Mouse (Mus musculus) cerebral cortex, adult 2 months (tissue): Measurements from ENCODE around the gene Gbf1.

ENCODE experiments used
- WGBS: fragments of 180-500 bp; shearing (Covaris S2); methylation state at CpG from one replicate; pipeline ENCODE4 v1.1.7; 2018; 5-methylcytosine and 5-hydroxymethylcytosine counted together

Gene Gbf1

GRCm38 (mm10) chr19:46304216-46304841 lies 152.0 kb downstream of the Gbf1 start, which contains the start of gene Nfkb2:
Nfkb2 (plus strand) TSS chr19:46304320.
- WGBS, result under 1% methylated on average over 39 of the region's 39 CpGs

- under 1% methylated on average over 34 of the region's 34 CpGs for WGBS
Observed at GRCm38 (mm10) chr19:46304908-46305333, 152.6 kb downstream of the Gbf1 start.

- WGBS, result 3% methylated on average over 42 of the region's 43 CpGs
Observed at GRCm38 (mm10) chr19:46305432-46306267, 153.3 kb downstream of the Gbf1 start.

- 71% methylated on average over 5 of the region's 5 CpGs for WGBS
Observed at GRCm38 (mm10) chr19:46306268-46306610, 153.9 kb downstream of the Gbf1 start.

GRCm38 (mm10) chr19:46306751-46307289 lies 154.5 kb downstream of the Gbf1 start:
- WGBS, result 93% methylated on average over 9 of the region's 9 CpGs

GRCm38 (mm10) chr19:46307781-46308180 lies 155.5 kb downstream of the Gbf1 start:
- WGBS, result 92% methylated on average over 16 of the region's 16 CpGs

GRCm38 (mm10) chr19:46308303-46308702 lies 156.0 kb downstream of the Gbf1 start:
- WGBS, result 71% methylated on average over 16 of the region's 16 CpGs

- WGBS, result 3% methylated on average over 47 of the region's 47 CpGs
Observed at GRCm38 (mm10) chr19:46308706-46309435, 156.6 kb downstream of the Gbf1 start.

- WGBS, result 74% methylated on average over 21 of the region's 21 CpGs
Observed at GRCm38 (mm10) chr19:46309651-46310305, 157.5 kb downstream of the Gbf1 start.

GRCm38 (mm10) chr19:46310312-46310865 lies 158.1 kb downstream of the Gbf1 start:
- WGBS, result 90% methylated on average over 12 of the region's 12 CpGs

- WGBS, result 92% methylated on average over 9 of the region's 9 CpGs
Observed at GRCm38 (mm10) chr19:46311341-46311740, 159.0 kb downstream of the Gbf1 start.

- 89% methylated on average over 21 of the region's 21 CpGs for WGBS
Observed at GRCm38 (mm10) chr19:46312566-46312965, 160.3 kb downstream of the Gbf1 start.

GRCm38 (mm10) chr19:46313116-46313515 lies 160.8 kb downstream of the Gbf1 start:
- WGBS, result 83% methylated on average over 9 of the region's 9 CpGs

GRCm38 (mm10) chr19:46313591-46313990 lies 161.3 kb downstream of the Gbf1 start:
- WGBS, result 70% methylated on average over 6 of the region's 6 CpGs

GRCm38 (mm10) chr19:46314151-46314601 lies 161.9 kb downstream of the Gbf1 start:
- WGBS, result 27% methylated on average over 18 of the region's 18 CpGs

- 31% methylated on average over 14 of the region's 14 CpGs for WGBS
Observed at GRCm38 (mm10) chr19:46314872-46315742, 162.8 kb downstream of the Gbf1 start.

GRCm38 (mm10) chr19:46315752-46316610 lies 163.7 kb downstream of the Gbf1 start:
- WGBS, result 34% methylated on average over 12 of the region's 12 CpGs

GRCm38 (mm10) chr19:46316846-46317545 lies 164.7 kb downstream of the Gbf1 start:
- WGBS, result 15% methylated on average over 15 of the region's 15 CpGs

- under 1% methylated on average over 44 of the region's 48 CpGs for WGBS
Observed at GRCm38 (mm10) chr19:46317546-46317885, 165.2 kb downstream of the Gbf1 start.
